Mouse (Mus musculus): ENCODE measurements around the gene Slc39a2.
"Not testable (repeated sequence)": the region's sequence is repeated elsewhere in the genome, so short reads cannot be mapped to it uniquely, and the experiment has no call there.

Slc39a2 gene

GRCm38 (mm10) chr14:51892191-51892939 lies at the start of gene Slc39a2:
Gene Slc39a2 (plus strand): TSS chr14:51892889.
- in situ Hi-C loops (cut with MboI; ENCODE audit: low sequenced_read_pairs) = no loop called here

- in situ Hi-C loops (cut with MboI; ENCODE audit: low sequenced_read_pairs) = no loop called here
Observed at GRCm38 (mm10) chr14:51843882-51844281, 48.8 kb upstream of the Slc39a2 start.

GRCm38 (mm10) chr14:51846566-51846965 lies 46.1 kb upstream of the Slc39a2 start:
- in situ Hi-C loops (cut with MboI; ENCODE audit: low sequenced_read_pairs) = no loop called here

DNA sequence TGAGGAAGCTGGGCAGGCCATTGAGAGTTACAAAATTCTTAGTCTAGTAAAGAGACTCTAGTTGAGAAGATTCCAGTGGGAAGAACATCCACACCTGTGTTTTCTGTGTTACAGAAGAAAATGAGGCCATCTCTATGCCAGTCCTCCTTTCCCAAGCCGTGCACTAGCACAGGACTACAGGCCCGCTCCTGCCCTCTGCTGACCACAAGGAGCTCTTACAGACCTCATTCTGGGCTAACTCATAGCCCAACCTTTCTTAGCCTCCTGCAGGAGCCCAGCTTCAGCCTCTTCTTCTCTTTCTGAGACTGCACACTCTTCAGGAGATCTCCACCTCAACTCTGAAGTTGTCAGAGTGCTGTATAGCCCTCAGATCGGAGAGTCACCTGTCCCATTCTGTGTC lies 41.7 kb upstream of the Slc39a2 start:
- in situ Hi-C loops (cut with MboI; ENCODE audit: low sequenced_read_pairs) = not testable (repeated sequence)

DNA sequence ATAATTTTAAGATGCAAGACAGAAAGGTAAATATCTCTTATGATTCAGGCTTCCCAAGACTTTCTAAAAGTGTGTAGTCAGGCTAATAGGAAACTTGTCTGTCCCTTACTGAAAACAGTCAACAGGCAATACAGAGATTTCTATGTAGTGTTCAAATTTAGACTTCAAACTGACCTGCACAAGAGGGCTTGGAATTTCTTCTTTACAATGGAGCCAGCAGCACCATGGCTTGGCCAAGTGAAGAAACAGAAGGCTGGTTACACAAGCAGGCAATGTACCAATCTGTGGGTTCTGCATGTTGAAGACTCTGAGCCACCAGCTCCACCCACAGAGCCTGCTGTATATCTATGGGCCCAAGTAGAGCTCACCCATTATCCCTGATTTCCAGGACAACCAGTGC lies 39.3 kb upstream of the Slc39a2 start, which contains the start of gene Ear6:
TSS of gene Ear6 (plus strand) at position 301 of the 400 bp plus-strand sequence.
- in situ Hi-C loops (cut with MboI; ENCODE audit: low sequenced_read_pairs) = no loop called here

GRCm38 (mm10) chr14:51855280-51855679 lies 37.4 kb upstream of the Slc39a2 start:
- in situ Hi-C loops (cut with MboI; ENCODE audit: low sequenced_read_pairs) = not testable (repeated sequence)

GRCm38 (mm10) chr14:51863603-51864002 lies 29.1 kb upstream of the Slc39a2 start:
- in situ Hi-C loops (cut with MboI; ENCODE audit: low sequenced_read_pairs) = not testable (repeated sequence)

DNA sequence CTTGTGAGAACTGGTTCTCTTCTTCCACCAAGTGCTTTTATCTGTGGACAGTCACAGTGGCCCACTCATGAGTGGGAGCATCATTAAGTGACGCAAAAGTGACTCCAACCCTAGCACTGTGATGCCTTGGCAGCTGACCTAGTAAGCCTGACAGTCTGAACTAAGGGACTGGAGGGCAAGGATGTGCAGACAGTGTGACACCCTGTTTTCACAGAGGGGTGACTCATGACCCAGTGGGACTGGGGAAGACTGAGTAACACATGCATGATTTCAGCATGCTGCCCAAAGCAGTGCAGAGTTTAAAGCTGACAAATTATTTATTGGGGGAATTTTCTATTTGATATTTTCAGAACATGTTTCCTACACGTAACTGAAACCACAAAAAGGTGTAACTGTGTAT lies 21.9 kb upstream of the Slc39a2 start:
- in situ Hi-C loops (cut with MboI; ENCODE audit: low sequenced_read_pairs) = no loop called here

GRCm38 (mm10) chr14:51871741-51872140 lies 20.9 kb upstream of the Slc39a2 start:
- in situ Hi-C loops (cut with MboI; ENCODE audit: low sequenced_read_pairs) = no loop called here

- in situ Hi-C loops (cut with MboI; ENCODE audit: low sequenced_read_pairs) = no loop called here
Observed at GRCm38 (mm10) chr14:51877517-51877916, 15.2 kb upstream of the Slc39a2 start.

DNA sequence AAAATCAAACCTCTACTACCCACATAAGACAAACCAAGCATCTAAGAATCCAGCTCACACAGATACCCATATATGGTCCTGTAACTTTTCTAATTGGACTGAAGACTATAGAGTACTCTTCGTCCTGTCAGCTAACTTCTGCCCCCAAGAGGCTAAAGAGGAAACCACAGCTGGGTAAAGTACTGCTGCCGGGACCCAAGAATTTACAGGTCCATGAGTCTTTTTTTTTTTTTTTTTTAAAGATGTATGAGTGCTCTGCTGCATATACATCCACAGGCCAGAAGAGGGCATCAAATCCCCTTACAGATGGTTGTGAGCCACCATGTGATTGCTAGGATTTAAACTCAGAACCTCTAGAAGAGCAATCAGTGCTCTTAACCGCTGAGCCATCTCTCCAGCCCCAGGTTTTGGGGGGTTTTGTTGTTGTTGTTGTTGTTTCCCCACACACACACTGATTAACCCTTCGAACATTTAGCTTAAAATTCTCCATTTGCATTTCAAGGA lies 9.1 kb upstream of the Slc39a2 start:
- in situ Hi-C loops (cut with MboI; ENCODE audit: low sequenced_read_pairs) = no loop called here

GRCm38 (mm10) chr14:51884031-51884544 lies 8.6 kb upstream of the Slc39a2 start:
- in situ Hi-C loops (cut with MboI; ENCODE audit: low sequenced_read_pairs) = no loop called here

- in situ Hi-C loops (cut with MboI; ENCODE audit: low sequenced_read_pairs) = no loop called here
Observed at GRCm38 (mm10) chr14:51884598-51885331, 7.9 kb upstream of the Slc39a2 start, which contains the start of gene Mettl17. Gene Mettl17 (plus strand): TSS chr14:51884842.

- in situ Hi-C loops (cut with MboI; ENCODE audit: low sequenced_read_pairs) = no loop called here
Observed at GRCm38 (mm10) chr14:51886051-51886450, 6.6 kb upstream of the Slc39a2 start.

- in situ Hi-C loops (cut with MboI; ENCODE audit: low sequenced_read_pairs) = no loop called here
Observed at GRCm38 (mm10) chr14:51889833-51890232, 2.9 kb upstream of the Slc39a2 start.

- in situ Hi-C loops (cut with MboI; ENCODE audit: low sequenced_read_pairs) = no loop called here
Observed at GRCm38 (mm10) chr14:51893094-51893794, 555 bp downstream of the Slc39a2 start.

DNA sequence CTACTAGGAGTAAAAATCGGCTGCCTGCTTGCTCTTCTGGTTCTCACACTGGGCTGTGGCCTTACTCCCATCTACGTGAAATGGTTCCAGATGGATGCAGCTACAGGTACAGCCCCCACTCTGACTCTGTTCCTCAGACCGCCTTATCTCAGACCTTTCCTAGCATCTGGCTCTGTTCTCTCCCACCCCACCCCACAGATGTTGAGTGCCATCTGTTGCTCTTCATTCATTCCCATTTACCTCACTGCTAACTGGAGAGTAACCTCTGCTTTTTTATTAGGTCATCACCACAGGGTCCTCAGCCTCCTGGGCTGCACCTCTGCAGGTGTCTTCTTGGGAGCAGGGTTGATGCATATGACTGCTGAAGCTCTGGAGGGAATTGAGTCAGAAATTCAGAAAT lies 1.1 kb downstream of the Slc39a2 start:
- in situ Hi-C loops (cut with MboI; ENCODE audit: low sequenced_read_pairs) = no loop called here

DNA sequence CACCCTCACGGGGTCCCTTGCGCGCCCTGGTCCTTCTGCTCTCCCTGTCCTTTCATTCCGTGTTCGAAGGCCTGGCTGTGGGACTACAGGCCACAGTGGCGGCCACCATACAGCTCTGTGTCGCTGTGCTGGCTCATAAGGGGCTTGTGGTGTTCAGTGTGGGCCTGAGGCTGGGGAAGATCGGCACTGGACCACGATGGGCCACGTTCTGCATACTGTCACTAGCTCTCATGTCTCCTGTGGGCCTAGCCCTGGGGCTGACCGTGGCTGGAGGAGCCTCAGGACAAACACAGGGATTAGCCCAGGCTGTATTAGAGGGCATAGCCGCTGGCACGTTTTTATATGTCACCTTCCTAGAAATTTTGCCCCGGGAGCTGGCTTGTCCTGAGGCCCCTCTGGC lies 2.4 kb downstream of the Slc39a2 start:
- in situ Hi-C loops (cut with MboI; ENCODE audit: low sequenced_read_pairs) = no loop called here

- in situ Hi-C loops (cut with MboI; ENCODE audit: low sequenced_read_pairs) = no loop called here
Observed at GRCm38 (mm10) chr14:51896019-51896418, 3.3 kb downstream of the Slc39a2 start.

DNA sequence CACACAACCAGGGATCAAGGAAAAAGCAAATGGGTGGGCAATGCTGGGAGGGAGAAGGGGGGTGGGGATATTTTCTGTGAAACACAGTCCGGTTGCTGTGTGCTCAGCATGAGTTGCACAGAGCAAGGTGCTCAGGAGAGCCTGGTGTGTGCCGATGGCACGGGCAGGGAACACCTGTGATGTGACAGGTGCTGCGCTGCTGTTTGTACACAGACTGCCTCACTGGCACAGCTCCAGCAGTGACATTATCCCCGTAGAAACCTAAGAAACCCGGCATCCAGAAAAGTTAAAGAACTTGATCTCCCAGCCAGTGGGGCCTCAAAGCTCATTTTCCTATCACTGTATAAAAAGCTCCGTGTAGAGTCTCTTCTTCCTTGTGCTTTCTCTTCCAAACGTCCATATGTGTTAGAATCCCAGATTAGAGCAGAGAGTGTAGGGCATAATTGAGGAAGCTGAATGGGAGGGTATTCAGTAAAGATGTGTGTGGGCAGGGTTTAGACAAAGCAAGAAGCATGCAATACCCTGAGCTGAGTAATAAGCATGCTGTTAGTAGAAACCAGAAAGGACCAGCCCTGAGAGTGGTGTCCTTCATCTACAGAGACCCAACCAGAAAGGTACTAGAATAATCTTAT lies 4.0 kb downstream of the Slc39a2 start:
- in situ Hi-C loops (cut with MboI; ENCODE audit: low sequenced_read_pairs) = no loop called here

- in situ Hi-C loops (cut with MboI; ENCODE audit: low sequenced_read_pairs) = no loop called here
Observed at GRCm38 (mm10) chr14:51899351-51899750, 6.7 kb downstream of the Slc39a2 start.
